In the genomic region with DNA sequence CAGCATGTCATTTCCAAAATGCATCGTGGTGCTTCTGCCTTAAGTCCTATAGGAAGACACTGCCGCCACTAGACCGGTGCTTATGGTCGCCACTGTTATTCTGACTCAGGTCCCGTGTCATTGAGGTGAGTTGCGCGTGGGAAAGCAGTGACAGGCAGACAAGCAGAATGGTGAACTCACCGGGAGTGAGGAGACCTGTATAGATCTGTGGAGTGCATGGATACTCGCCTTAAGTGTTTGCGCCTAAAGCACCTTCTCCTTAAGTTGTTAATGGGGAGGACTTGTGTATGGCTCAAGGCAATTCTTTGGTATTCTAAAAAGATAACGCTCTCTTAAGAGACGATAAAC, we compare ENCODE assay signal across 8 mouse cellular contexts. TPM values are rescaled to one million over a fixed set of nuclear protein-coding genes. Genes with fewer than 3 reads are reported as not detected.
DNase-seq lines count a peak whose midpoint lies in the region; ATAC-seq and TF ChIP-seq lines count a peak whose summit lies in the region.

No protein-coding gene starts in this region.

- no peak for TF ChIP-seq CTCF in heart, postnatal 0 days (IDR thresholded peaks at IDR 0.05; ENCODE audit: low read depth)
- peak; percentile 8; the same call in 1 of the 2 replicates for TF ChIP-seq CTCF in bone marrow, adult 2 months (IDR thresholded peaks at IDR 0.05; ENCODE audit: control insufficient read depth, insufficient read depth, low read length)

- TF ChIP-seq EP300 in heart, postnatal 0 days (IDR thresholded peaks at IDR 0.05; ENCODE audit: low read depth): no peak

- DNase-seq in heart, postnatal 0 days (ENCODE audit: low spot score): no peak
- DNase-seq in heart, adult 9 months (ENCODE audit: low spot score in 2 of 2): no peak
- no peak for DNase-seq in hindbrain, embryonic 10.5 days (ENCODE audit: low spot score)
- DNase-seq in midbrain, embryonic 11.5 days (ENCODE audit: low spot score, missing footprints): no peak
- no peak for DNase-seq in left cerebral cortex, postnatal 25 days (ENCODE audit: low spot score in 2 of 2)
- DNase-seq in adrenal gland, adult 8-10 months: no peak
- no peak for DNase-seq in left cerebral cortex, adult 11 months (ENCODE audit: low spot score)

- H3K27ac ChIP-seq in heart, postnatal 0 days (ENCODE audit: low read depth): peak overlapping the region; percentile 87
- peak overlapping the region; percentile 93 for H3K27ac ChIP-seq in bone marrow, adult 2 months (ENCODE audit: control insufficient read depth, insufficient read depth, low read depth, low read length, poor library complexity)
- peak overlapping the region; percentile 93 for H3K27ac ChIP-seq in hindbrain, embryonic 10.5 days
- no peak overlapping the region for H3K27ac ChIP-seq in midbrain, embryonic 11.5 days (ENCODE audit: low read depth, low read length)

- ATAC-seq in heart, postnatal 0 days (ENCODE audit: insufficient read depth, low read depth): peak; percentile 3; the same call in 1 of the 2 replicates
- no peak for ATAC-seq in midbrain, embryonic 11.5 days (ENCODE audit: low FRiP score)

- H3K9ac ChIP-seq in heart, postnatal 0 days (replicated peaks; ENCODE audit: low read depth, low read length): peak overlapping the region; percentile 81
- peak overlapping the region; percentile 72 for H3K9ac ChIP-seq in midbrain, embryonic 11.5 days (ENCODE audit: low read length)

- peak overlapping the region; percentile 86 for H3K4me3 ChIP-seq in heart, postnatal 0 days (ENCODE audit: low read depth, low read length)
- peak overlapping the region; percentile 83 for H3K4me3 ChIP-seq in bone marrow, adult 2 months (replicated peaks; ENCODE audit: control insufficient read depth, low read depth, low read length)
- H3K4me3 ChIP-seq in hindbrain, embryonic 10.5 days: peak overlapping the region; percentile 77
- H3K4me3 ChIP-seq in midbrain, embryonic 11.5 days (ENCODE audit: low read depth, low read length): peak overlapping the region; percentile 55

- TF ChIP-seq POLR2A in bone marrow, adult 2 months (IDR thresholded peaks at IDR 0.05; ENCODE audit: borderline replicate concordance, control insufficient read depth, low read depth, low read length): no peak

- H3K27me3 ChIP-seq in heart, postnatal 0 days (ENCODE audit: control insufficient read depth, insufficient read depth, low read length): no peaks in the 10 kb centered on the region
- H3K27me3 ChIP-seq in hindbrain, embryonic 10.5 days (ENCODE audit: insufficient read depth, poor library complexity, severe bottlenecking): no peaks in the 10 kb centered on the region
- no peaks in the 10 kb centered on the region for H3K27me3 ChIP-seq in midbrain, embryonic 11.5 days (ENCODE audit: control insufficient read depth, insufficient read depth, low read length)

- no peaks in the 10 kb centered on the region for H3K36me3 ChIP-seq in heart, postnatal 0 days (replicated peaks; ENCODE audit: control insufficient read depth, insufficient read depth, low read length)
- peaks cover 6% of the 10 kb centered on the region for H3K36me3 ChIP-seq in hindbrain, embryonic 10.5 days
- no peaks in the 10 kb centered on the region for H3K36me3 ChIP-seq in midbrain, embryonic 11.5 days (ENCODE audit: control insufficient read depth, insufficient read depth, low read length)

- 2% methylated on average over 12 of the region's 12 CpGs for WGBS in heart, postnatal 0 days
- WGBS in bone marrow, adult 2 months: 3% methylated on average over 12 of the region's 12 CpGs
- WGBS in hindbrain, embryonic 10.5 days: 9% methylated on average over 12 of the region's 12 CpGs
- 7% methylated on average over 12 of the region's 12 CpGs for WGBS in midbrain, embryonic 11.5 days

- peaks cover 8% of the 10 kb centered on the region; the same call in 1 of the 2 replicates for H3K4me1 ChIP-seq in heart, postnatal 0 days (ENCODE audit: control insufficient read depth, insufficient read depth)
- no peaks in the 10 kb centered on the region; the same call in 1 of the 2 replicates for H3K4me1 ChIP-seq in bone marrow, adult 2 months (ENCODE audit: control insufficient read depth, insufficient read depth, low read length)
- peaks cover 20% of the 10 kb centered on the region for H3K4me1 ChIP-seq in hindbrain, embryonic 10.5 days (replicated peaks)
- H3K4me1 ChIP-seq in midbrain, embryonic 11.5 days (ENCODE audit: control insufficient read depth, insufficient read depth, low read length): peaks cover 5% of the 10 kb centered on the region

- intact Hi-C loops in left cerebral cortex, postnatal 25 days (cut with DNase I): loop anchor here (1.0 to 5.0 kb wide), 3 partner anchors 10 to 494 kb away; a partner anchor contains a TSS

- no peaks in the 10 kb centered on the region for H3K9me3 ChIP-seq in heart, postnatal 0 days (replicated peaks; ENCODE audit: control insufficient read depth, low read length)
- peaks cover 8% of the 10 kb centered on the region; the same call in 1 of the 2 replicates for H3K9me3 ChIP-seq in hindbrain, embryonic 10.5 days
- H3K9me3 ChIP-seq in midbrain, embryonic 11.5 days (ENCODE audit: control insufficient read depth, low read length): no peaks in the 10 kb centered on the region

- peak overlapping the region; percentile 74 for H3K4me2 ChIP-seq in heart, postnatal 0 days (ENCODE audit: low read depth, low read length)
- H3K4me2 ChIP-seq in midbrain, embryonic 11.5 days: peak overlapping the region; percentile 74

RNA-seq across cellular contexts. Expression of a gene that starts 0.6 kb away (rescaled TPM):
- 2.1 and 3.1 TPM in 2 replicates for total RNA-seq in heart, postnatal 0 days (2014; rRNA removed; ENCODE audit: low replicate concordance)
- 6.3 and 8.8 TPM in 2 replicates for polyA plus RNA-seq in heart, postnatal 0 days (2015; fragmentation: Nextera tagmentation; extraction: Ambion mirVana)
- 7.1 and 10.0 TPM in 2 replicates for polyA plus RNA-seq in bone marrow, adult 2 months (2011; ENCODE audit: insufficient read depth, insufficient read length, low replicate concordance, missing spikeins)
- polyA plus RNA-seq in hindbrain, embryonic 10.5 days (2016; fragmentation: Nextera tagmentation; extraction: Ambion mirVana): 16.5 and 21.1 TPM in 2 replicates
- 22.9 and 24.9 TPM in 2 replicates for polyA plus RNA-seq in midbrain, embryonic 11.5 days (2014; fragmentation: Nextera tagmentation; extraction: Ambion mirVana)
- 10 to 100 TPM; 23.0 to 30.4 TPM for total RNA-seq in left cerebral cortex, postnatal 25 days (2021)
- total RNA-seq in adrenal gland, adult 8-10 months (2022): 10 to 100 TPM; 17.6 to 25.2 (median 23.8) TPM

RNA-seq across cellular contexts. Expression of a gene that starts 10.5 kb away (rescaled TPM):
- total RNA-seq in heart, postnatal 0 days (2014; rRNA removed; ENCODE audit: low replicate concordance): 25.2 and 30.3 TPM in 2 replicates
- polyA plus RNA-seq in heart, postnatal 0 days (2015; fragmentation: Nextera tagmentation; extraction: Ambion mirVana): 16.1 and 17.0 TPM in 2 replicates
- polyA plus RNA-seq in bone marrow, adult 2 months (2011; ENCODE audit: insufficient read depth, insufficient read length, low replicate concordance, missing spikeins): 35.2 and 45.1 TPM in 2 replicates
- polyA plus RNA-seq in hindbrain, embryonic 10.5 days (2016; fragmentation: Nextera tagmentation; extraction: Ambion mirVana): 25.4 and 29.0 TPM in 2 replicates
- 38.6 and 40.4 TPM in 2 replicates for polyA plus RNA-seq in midbrain, embryonic 11.5 days (2014; fragmentation: Nextera tagmentation; extraction: Ambion mirVana)
- total RNA-seq in left cerebral cortex, postnatal 25 days (2021): 100 to 1,000 TPM; 130 to 131 TPM
- total RNA-seq in adrenal gland, adult 8-10 months (2022): 10 to 100 TPM; 50.9 to 68.9 (median 60.7) TPM
